Mouse (Mus musculus): ENCODE data around the gene Rpl22. TPM values are rescaled to one million over a fixed set of nuclear protein-coding genes. Genes with fewer than 3 reads are reported as not detected.

Rpl22 gene
- polyA plus RNA-seq, 1 experiment from 2014 or later = 387 TPM

DNA sequence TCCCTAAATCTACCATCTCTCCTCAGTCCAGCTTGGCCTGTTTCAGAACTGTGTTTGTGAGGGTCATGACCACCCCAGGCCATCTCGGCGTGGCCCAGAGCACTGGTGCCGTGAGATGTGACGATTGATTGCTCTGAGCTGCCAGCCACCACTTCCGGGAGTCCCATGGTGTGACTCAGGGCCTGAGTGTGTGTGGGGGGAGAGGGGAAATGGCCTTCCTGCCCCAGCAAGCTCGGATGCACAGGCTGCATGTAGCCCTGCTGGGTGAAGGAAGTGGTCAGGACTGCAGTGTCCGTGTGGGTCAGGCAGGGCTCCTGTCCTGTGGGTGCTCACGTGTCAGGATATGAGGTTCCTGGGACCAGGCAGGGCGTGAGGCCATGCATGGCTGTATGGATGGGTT lies 36.6 kb downstream of the Rpl22 start:
- H3K27ac ChIP-seq = no peak overlapping the region
- H3K4me3 ChIP-seq (replicated peaks) = no peak overlapping the region
- no peak for ATAC-seq (replicated peaks; ENCODE audit: low FRiP score)
- H3K9ac ChIP-seq = no peak overlapping the region
- peaks cover 9% of the 10 kb centered on the region for H3K27me3 ChIP-seq
- WGBS = 24% methylated on average over 9 of the region's 9 CpGs
- no peak overlapping the region for H3K4me2 ChIP-seq
- H3K4me1 ChIP-seq = peaks cover 34% of the 10 kb centered on the region
- H3K9me3 ChIP-seq (replicated peaks) = no peaks in the 10 kb centered on the region
- H3K36me3 ChIP-seq = no peaks in the 10 kb centered on the region

DNA sequence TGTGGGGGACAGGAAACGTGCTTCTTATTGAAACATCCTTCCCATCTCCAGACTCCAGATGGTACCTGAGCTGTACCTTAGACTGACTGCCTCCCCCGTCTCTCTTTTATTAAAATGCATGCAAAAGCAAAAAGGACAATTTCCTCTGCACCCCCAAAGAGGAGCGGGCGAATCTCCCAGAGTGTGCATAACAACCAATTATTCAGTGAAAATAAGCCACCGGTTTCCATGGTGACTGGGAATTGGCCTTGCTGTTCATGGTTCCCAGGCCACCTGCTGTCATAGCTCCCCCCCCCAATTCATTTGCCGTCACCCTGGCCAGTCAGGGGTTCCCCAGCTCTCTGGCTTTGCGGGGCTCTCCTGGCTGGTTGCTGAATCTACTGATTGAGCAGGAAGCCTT lies 39.7 kb downstream of the Rpl22 start:
- H3K27me3 ChIP-seq = peaks cover 7% of the 10 kb centered on the region
- 79% methylated on average over 7 of the region's 7 CpGs for WGBS
- peaks cover 28% of the 10 kb centered on the region for H3K4me1 ChIP-seq
- H3K27ac ChIP-seq = no peak overlapping the region
- H3K36me3 ChIP-seq = no peaks in the 10 kb centered on the region
- no peak for ATAC-seq (replicated peaks; ENCODE audit: low FRiP score)
- H3K9me3 ChIP-seq (replicated peaks) = no peaks in the 10 kb centered on the region
- H3K4me2 ChIP-seq = no peak overlapping the region
- H3K4me3 ChIP-seq (replicated peaks) = no peak overlapping the region
- no peak overlapping the region for H3K9ac ChIP-seq

DNA sequence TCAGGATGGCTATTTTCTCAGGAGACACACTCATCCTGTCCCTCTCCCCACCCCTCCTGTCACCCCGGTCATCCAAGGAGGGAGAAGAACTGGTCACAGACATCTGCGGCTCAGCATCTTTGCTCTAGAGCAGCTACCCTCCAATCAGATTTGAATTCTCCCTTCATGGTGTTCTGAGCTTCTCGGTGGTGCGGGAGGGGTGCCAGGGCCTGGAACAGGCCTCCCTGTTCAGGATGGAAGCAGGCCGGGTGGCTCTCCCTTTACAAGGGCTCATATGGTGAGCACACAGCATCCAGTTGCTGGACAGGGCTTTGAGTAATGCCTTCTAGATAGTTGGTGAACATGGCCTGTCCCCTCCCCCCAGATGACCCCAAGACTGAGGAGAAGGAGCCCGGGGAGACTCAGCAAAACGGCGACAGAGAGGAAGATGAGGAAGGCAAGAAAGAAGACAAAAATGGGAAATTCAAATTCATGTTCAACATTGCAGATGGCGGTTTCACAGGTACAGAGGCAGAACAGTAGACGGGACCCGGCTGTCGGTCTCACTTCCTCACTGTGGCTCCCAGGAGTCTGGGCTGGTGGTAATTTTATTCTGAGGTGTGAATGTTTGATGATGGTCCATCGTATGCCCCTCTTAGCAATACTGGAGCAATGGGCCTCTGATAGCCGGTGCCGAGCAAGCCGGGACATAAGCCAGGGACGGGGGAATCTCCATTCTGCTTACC lies 57.1 kb downstream of the Rpl22 start:
- H3K27ac ChIP-seq = no peak overlapping the region
- WGBS = 82% methylated on average over 17 of the region's 17 CpGs
- H3K36me3 ChIP-seq = no peaks in the 10 kb centered on the region
- no peak overlapping the region for H3K9ac ChIP-seq
- H3K4me2 ChIP-seq = no peak overlapping the region
- H3K4me1 ChIP-seq = no peaks in the 10 kb centered on the region
- no peak for ATAC-seq (replicated peaks; ENCODE audit: low FRiP score)
- no peak overlapping the region for H3K4me3 ChIP-seq (replicated peaks)
- H3K27me3 ChIP-seq = no peaks in the 10 kb centered on the region
- H3K9me3 ChIP-seq (replicated peaks) = no peaks in the 10 kb centered on the region

Other genes with a start within 250 kb of the Rpl22 start
- gene Tnfrsf25, start 209.8 kb upstream of the Rpl22 start, polyA plus RNA-seq (2015; fragmentation: Nextera tagmentation; extraction: Ambion mirVana) = 1.5 and 2.4 TPM in 2 replicates
- 25.5 and 28.1 TPM in 2 replicates for gene Espn, start 173.4 kb upstream of the Rpl22 start, polyA plus RNA-seq (2015; fragmentation: Nextera tagmentation; extraction: Ambion mirVana)
- 0.08 and 0.17 TPM in 2 replicates for gene Hes2, start 166.9 kb upstream of the Rpl22 start, polyA plus RNA-seq (2015; fragmentation: Nextera tagmentation; extraction: Ambion mirVana)
- 65.6 and 71.7 TPM in 2 replicates for gene Acot7, start 147.6 kb upstream of the Rpl22 start, polyA plus RNA-seq (2015; fragmentation: Nextera tagmentation; extraction: Ambion mirVana)
- 6.2 and 7.8 TPM in 2 replicates for gene Gpr153, start 51.5 kb upstream of the Rpl22 start, polyA plus RNA-seq (2015; fragmentation: Nextera tagmentation; extraction: Ambion mirVana)
- gene Hes3, start 34.1 kb upstream of the Rpl22 start, polyA plus RNA-seq (2015; fragmentation: Nextera tagmentation; extraction: Ambion mirVana) = not detected in 2 replicates
- gene Icmt, start 28.5 kb upstream of the Rpl22 start, polyA plus RNA-seq (2015; fragmentation: Nextera tagmentation; extraction: Ambion mirVana) = 22.3 and 28.7 TPM in 2 replicates
- gene Rnf207, start 6.7 kb upstream of the Rpl22 start, polyA plus RNA-seq (2015; fragmentation: Nextera tagmentation; extraction: Ambion mirVana) = 1.5 and 2.1 TPM in 2 replicates
- 0.13 and 0.32 TPM in 2 replicates for gene Chd5, start 12.9 kb downstream of the Rpl22 start, polyA plus RNA-seq (2015; fragmentation: Nextera tagmentation; extraction: Ambion mirVana)
- 4.1 and 4.9 TPM in 2 replicates for gene Nphp4, start 151.0 kb downstream of the Rpl22 start, polyA plus RNA-seq (2015; fragmentation: Nextera tagmentation; extraction: Ambion mirVana)
- 5.9 and 6.3 TPM in 2 replicates for gene Kcnab2, start 152.1 kb downstream of the Rpl22 start, polyA plus RNA-seq (2015; fragmentation: Nextera tagmentation; extraction: Ambion mirVana)

Data from kidney, embryonic 15.5 days (tissue).